In genomic region chr11:74572459-74573061, GRCm38 (mm10) we compare ENCODE assay signal across 8 mouse cellular contexts. TPM values are rescaled to one million over a fixed set of nuclear protein-coding genes. Genes with fewer than 3 reads are reported as not detected.
DNase-seq lines count a peak whose midpoint lies in the region; ATAC-seq and TF ChIP-seq lines count a peak whose summit lies in the region.

No protein-coding gene starts in this region.

- H3K4me3 ChIP-seq in MEL (ENCODE audit: control insufficient read depth in 1 of 2, insufficient read depth in 1 of 2, low read depth in 2 of 2, low read length in 2 of 2), result peak overlapping the region; percentile 37 to 43
- peak overlapping the region; percentile 85 for H3K4me3 ChIP-seq in bone marrow, adult 2 months (replicated peaks; ENCODE audit: control insufficient read depth, low read depth, low read length)
- peak overlapping the region; percentile 42 for H3K4me3 ChIP-seq in liver, embryonic 12.5 days
- no peak overlapping the region for H3K4me3 ChIP-seq in cerebellum, adult 2 months (replicated peaks; ENCODE audit: insufficient read depth, low read depth, low read length)
- no peak overlapping the region for H3K4me3 ChIP-seq in hindbrain, embryonic 16.5 days (ENCODE audit: low read length)

- peak; percentile 66 to 86 for TF ChIP-seq EP300 in MEL (IDR thresholded peaks at IDR 0.05; ENCODE audit: low read depth in 1 of 2, low read length in 2 of 2)

- H3K4me2 ChIP-seq in liver, embryonic 12.5 days, result peak overlapping the region; percentile 73
- no peak overlapping the region for H3K4me2 ChIP-seq in hindbrain, embryonic 16.5 days (ENCODE audit: low read length)

- WGBS in bone marrow, adult 2 months, result 3% methylated on average over 6 of the region's 6 CpGs
- WGBS in liver, embryonic 12.5 days (ENCODE audit: insufficient replicate concordance), result 35% methylated on average over 6 of the region's 6 CpGs
- WGBS in cerebellum, adult 2 months, result 78% methylated on average over 6 of the region's 6 CpGs
- WGBS in hindbrain, embryonic 16.5 days, result 72% methylated on average over 6 of the region's 6 CpGs

- no peak for TF ChIP-seq CTCF in MEL (IDR thresholded peaks at IDR 0.05 in 2 of 3, conservative IDR thresholded peaks at IDR 0.05 in 1 of 3; ENCODE audit: control insufficient read depth in 1 of 3, insufficient read depth in 1 of 3, low read depth in 2 of 3, low read length in 3 of 3, poor library complexity in 1 of 3, severe bottlenecking in 1 of 3)
- TF ChIP-seq CTCF in bone marrow, adult 2 months (IDR thresholded peaks at IDR 0.05; ENCODE audit: control insufficient read depth, insufficient read depth, low read length), result peak; percentile 15; the same call in 1 of the 2 replicates
- TF ChIP-seq CTCF in cerebellum, adult 2 months (IDR thresholded peaks at IDR 0.05; ENCODE audit: borderline replicate concordance, insufficient read depth, low read depth, low read length), result no peak

- H3K9me3 ChIP-seq in MEL (replicated peaks; ENCODE audit: insufficient read depth, low read length), result no peaks in the 10 kb centered on the region
- no peaks in the 10 kb centered on the region for H3K9me3 ChIP-seq in liver, embryonic 12.5 days (replicated peaks)
- H3K9me3 ChIP-seq in hindbrain, embryonic 16.5 days (ENCODE audit: control insufficient read depth, low read length), result no peaks in the 10 kb centered on the region

- no peak for TF ChIP-seq RAD21 in MEL (IDR thresholded peaks at IDR 0.05; ENCODE audit: low read depth, low read length)

- H3K27ac ChIP-seq in MEL (ENCODE audit: control insufficient read depth, low read depth, low read length), result peak overlapping the region; percentile 90
- H3K27ac ChIP-seq in bone marrow, adult 2 months (ENCODE audit: control insufficient read depth, insufficient read depth, low read depth, low read length, poor library complexity), result peak overlapping the region; percentile 86
- H3K27ac ChIP-seq in liver, embryonic 12.5 days, result peak overlapping the region; percentile 99
- H3K27ac ChIP-seq in cerebellum, adult 2 months (ENCODE audit: insufficient read depth, low read length), result no peak overlapping the region
- no peak overlapping the region for H3K27ac ChIP-seq in hindbrain, embryonic 16.5 days (ENCODE audit: low read depth, low read length)

- peak overlapping the region; percentile 56 for H3K9ac ChIP-seq in MEL (ENCODE audit: control insufficient read depth, low read depth, low read length, poor library complexity, severe bottlenecking)
- peak overlapping the region; percentile 71 for H3K9ac ChIP-seq in liver, embryonic 12.5 days
- H3K9ac ChIP-seq in hindbrain, embryonic 16.5 days (ENCODE audit: low read depth, low read length), result no peak overlapping the region

- H3K79me2 ChIP-seq in MEL (ENCODE audit: control insufficient read depth, insufficient read depth, low read length, poor library complexity), result no peaks in the 10 kb centered on the region

- peaks cover 0 to 51% of the 10 kb centered on the region in 2 experiments; a peak in 2 of 4 replicates for H3K36me3 ChIP-seq in MEL (ENCODE audit: control insufficient read depth in 1 of 2, insufficient read depth in 2 of 2, low read length in 2 of 2)
- H3K36me3 ChIP-seq in liver, embryonic 12.5 days, result no peaks in the 10 kb centered on the region
- H3K36me3 ChIP-seq in hindbrain, embryonic 16.5 days (ENCODE audit: control insufficient read depth, insufficient read depth, low read length), result no peaks in the 10 kb centered on the region

- peaks cover 32 to 65% of the 10 kb centered on the region in 2 experiments for H3K4me1 ChIP-seq in MEL (ENCODE audit: control insufficient read depth in 1 of 2, insufficient read depth in 2 of 2, low read length in 2 of 2)
- H3K4me1 ChIP-seq in bone marrow, adult 2 months (ENCODE audit: control insufficient read depth, insufficient read depth, low read length), result peaks cover 30% of the 10 kb centered on the region; the same call in 1 of the 2 replicates
- peaks cover 89% of the 10 kb centered on the region for H3K4me1 ChIP-seq in liver, embryonic 12.5 days
- peaks cover 33% of the 10 kb centered on the region for H3K4me1 ChIP-seq in cerebellum, adult 2 months (ENCODE audit: control insufficient read depth, insufficient read depth, low read length)
- H3K4me1 ChIP-seq in hindbrain, embryonic 16.5 days (ENCODE audit: control insufficient read depth, insufficient read depth, low read depth, low read length), result no peaks in the 10 kb centered on the region; the same call in 1 of the 2 replicates

- DNase-seq in MEL (ENCODE audit: low read depth, low spot score), result peak; percentile 90
- DNase-seq in skeletal muscle tissue, adult 2 months (ENCODE audit: low read depth, low spot score), result peak; percentile 53
- DNase-seq in cerebellum, adult 11-12 months, result no peak
- no peak for DNase-seq in cerebellum, adult 2 months
- no peak for DNase-seq in embryo, embryonic 9.5 days (ENCODE audit: extremely low spot score)

- peak; percentile 28 to 67; a peak in 2 of 4 replicates for TF ChIP-seq POLR2A in MEL (IDR thresholded peaks at IDR 0.05; ENCODE audit: control insufficient read depth in 1 of 2, insufficient read depth in 1 of 2, low read depth in 1 of 2, low read length in 2 of 2, poor library complexity in 1 of 2)
- TF ChIP-seq POLR2A in bone marrow, adult 2 months (IDR thresholded peaks at IDR 0.05; ENCODE audit: borderline replicate concordance, control insufficient read depth, low read depth, low read length), result 0 out of 2 replicates have a peak, but pooled peaks have one; percentile 28
- TF ChIP-seq POLR2A in cerebellum, adult 2 months (IDR thresholded peaks at IDR 0.05; ENCODE audit: borderline replicate concordance, insufficient read depth, low read length), result no peak

- peak; percentile 82 for ATAC-seq in liver, embryonic 12.5 days
- no peak for ATAC-seq in hindbrain, embryonic 16.5 days

- H3K27me3 ChIP-seq in MEL (ENCODE audit: control insufficient read depth in 1 of 2, insufficient read depth in 2 of 2, low read length in 2 of 2), result no peaks in the 10 kb centered on the region
- H3K27me3 ChIP-seq in liver, embryonic 12.5 days (replicated peaks), result no peaks in the 10 kb centered on the region
- H3K27me3 ChIP-seq in cerebellum, adult 2 months (ENCODE audit: control insufficient read depth, insufficient read depth, low read length), result no peaks in the 10 kb centered on the region
- no peaks in the 10 kb centered on the region for H3K27me3 ChIP-seq in hindbrain, embryonic 16.5 days (replicated peaks; ENCODE audit: control insufficient read depth, insufficient read depth, low read length)

TF ChIP-seq in MEL, 35 proteins besides CTCF, POLR2A, EP300 and RAD21 (continues in another document):
- TF ChIP-seq TBP (IDR thresholded peaks at IDR 0.05; ENCODE audit: low read depth, low read length), result 0 out of 2 replicates have a peak, but pooled peaks have one; percentile 27
- peak; percentile 49; the same call in 1 of the 2 replicates for TF ChIP-seq HCFC1 (IDR thresholded peaks at IDR 0.05; ENCODE audit: low read depth, low read length)
- peak; percentile 49; the same call in 1 of the 2 replicates for TF ChIP-seq ELF1 (IDR thresholded peaks at IDR 0.05; ENCODE audit: low read depth, low read length)
- peak; percentile 8; the same call in 1 of the 2 replicates for TF ChIP-seq MAFK (IDR thresholded peaks at IDR 0.05; ENCODE audit: borderline replicate concordance, low read depth, low read length)
- TF ChIP-seq RCOR1 (IDR thresholded peaks at IDR 0.05; ENCODE audit: low read depth, low read length), result peak; percentile 86
- TF ChIP-seq MAZ (IDR thresholded peaks at IDR 0.05; ENCODE audit: low read depth, low read length), result peak; percentile 74; the same call in 1 of the 2 replicates
- peak; percentile 49; the same call in 1 of the 2 replicates for TF ChIP-seq NELFE (IDR thresholded peaks at IDR 0.05; ENCODE audit: low read depth, low read length)
- TF ChIP-seq BHLHE40 (IDR thresholded peaks at IDR 0.05; ENCODE audit: borderline replicate concordance, low read depth, low read length), result no peak; the same call in 1 of the 2 replicates
- TF ChIP-seq USF2 (IDR thresholded peaks at IDR 0.05; ENCODE audit: borderline replicate concordance in 1 of 2, insufficient read depth in 1 of 2, low read depth in 1 of 2, low read length in 2 of 2), result no peak
- TF ChIP-seq E2F4 (IDR thresholded peaks at IDR 0.05; ENCODE audit: borderline replicate concordance, low read depth, low read length), result no peak
- TF ChIP-seq NRF1 (IDR thresholded peaks at IDR 0.05; ENCODE audit: insufficient read depth, low read depth, low read length, poor library complexity, severe bottlenecking), result no peak
- TF ChIP-seq TCF12 (IDR thresholded peaks at IDR 0.05; ENCODE audit: low read depth, low read length), result peak; percentile 57; the same call in 1 of the 2 replicates
- TF ChIP-seq MEF2A (IDR thresholded peaks at IDR 0.05; ENCODE audit: extremely low read depth, insufficient replicate concordance, low read depth, low read length, poor library complexity, severe bottlenecking), result no peak
- peak; percentile 25; the same call in 1 of the 2 replicates for TF ChIP-seq MXI1 (IDR thresholded peaks at IDR 0.05; ENCODE audit: low read depth, low read length)
- no peak for TF ChIP-seq CHD2 (IDR thresholded peaks at IDR 0.05; ENCODE audit: low read length)
- TF ChIP-seq SIN3A (IDR thresholded peaks at IDR 0.05; ENCODE audit: low read length), result peak; percentile 71
- no peak for TF ChIP-seq KAT2A (conservative IDR thresholded peaks at IDR 0.05; ENCODE audit: low read depth, low read length)
- TF ChIP-seq ETS1 (IDR thresholded peaks at IDR 0.05; ENCODE audit: low read depth, low read length), result peak; percentile 85

RNA-seq across cellular contexts. Expression of gene Rap1gap2, which starts 38.2 kb away (rescaled TPM):
- total RNA-seq in MEL (2012; rRNA removed), result 10.1 and 13.2 TPM in 2 replicates
- 1 to 10 TPM in 1 of 2 experiments, not detected in 1; 5.8 TPM for polyA plus RNA-seq in MEL (2012; ENCODE audit: insufficient read depth in 1 of 2, insufficient read length in 2 of 2, low read depth in 1 of 2, low replicate concordance in 2 of 2, missing spikeins in 1 of 2)
- polyA plus RNA-seq in bone marrow, adult 2 months (2011; ENCODE audit: insufficient read depth, insufficient read length, low replicate concordance, missing spikeins), result 3.4 and 9.9 TPM in 2 replicates
- 0.96 and 1.4 TPM in 2 replicates for polyA plus RNA-seq in liver, embryonic 12.5 days (2016; fragmentation: Nextera tagmentation; extraction: Ambion mirVana)
- 67.5 and 71.0 TPM in 2 replicates for polyA plus RNA-seq in cerebellum, adult 2 months (2012; rRNA removed)
- polyA plus RNA-seq in hindbrain, embryonic 16.5 days (2015; fragmentation: Nextera tagmentation; extraction: Ambion mirVana), result 13.7 and 15.0 TPM in 2 replicates

RNA-seq across cellular contexts. Expression of gene Ccdc92b, which starts 46.8 kb away (rescaled TPM):
- total RNA-seq in MEL (2012; rRNA removed), result 0.12 and 0.13 TPM in 2 replicates
- 1 to 10 TPM in 1 of 2 experiments, not detected in 1; 1.3 TPM for polyA plus RNA-seq in MEL (2012; ENCODE audit: insufficient read depth in 1 of 2, insufficient read length in 2 of 2, low read depth in 1 of 2, low replicate concordance in 2 of 2, missing spikeins in 1 of 2)
- polyA plus RNA-seq in bone marrow, adult 2 months (2011; ENCODE audit: insufficient read depth, insufficient read length, low replicate concordance, missing spikeins), result 8.2 and 9.7 TPM in 2 replicates
- 14.7 and 16.0 TPM in 2 replicates for polyA plus RNA-seq in liver, embryonic 12.5 days (2016; fragmentation: Nextera tagmentation; extraction: Ambion mirVana)
- 21.8 and 22.7 TPM in 2 replicates for polyA plus RNA-seq in cerebellum, adult 2 months (2012; rRNA removed)
- 2.5 and 2.9 TPM in 2 replicates for polyA plus RNA-seq in hindbrain, embryonic 16.5 days (2015; fragmentation: Nextera tagmentation; extraction: Ambion mirVana)

Comparison
In these comparisons a context has a peak if more than half of its experiments do, and no peak if none do; other contexts are left out.
1. DNase-seq: peak in MEL (single experiment) and skeletal muscle tissue, adult 2 months (single experiment); none in cerebellum, adult 11-12 months (single experiment), cerebellum, adult 2 months (0 of 2) and embryo, embryonic 9.5 days (single experiment).
2. H3K27ac ChIP-seq: peak in MEL (single experiment), bone marrow, adult 2 months (single experiment) and liver, embryonic 12.5 days (single experiment); none in cerebellum, adult 2 months (single experiment) and hindbrain, embryonic 16.5 days (single experiment).
3. H3K4me3 ChIP-seq: peak in MEL (2 of 2), bone marrow, adult 2 months (single experiment) and liver, embryonic 12.5 days (single experiment); none in cerebellum, adult 2 months (single experiment) and hindbrain, embryonic 16.5 days (single experiment).